Mouse (Mus musculus) frontal cortex, postnatal 36 days (tissue): ENCODE results near the gene 4930579F01Rik.

Experiments used
- DNase-seq, 2 experiments: peaks; one replicate each; pipeline ENCODE4 v3.0.0; 2022; ENCODE audit warnings: low spot score in 2 of 2

The 4930579F01Rik gene

DNA sequence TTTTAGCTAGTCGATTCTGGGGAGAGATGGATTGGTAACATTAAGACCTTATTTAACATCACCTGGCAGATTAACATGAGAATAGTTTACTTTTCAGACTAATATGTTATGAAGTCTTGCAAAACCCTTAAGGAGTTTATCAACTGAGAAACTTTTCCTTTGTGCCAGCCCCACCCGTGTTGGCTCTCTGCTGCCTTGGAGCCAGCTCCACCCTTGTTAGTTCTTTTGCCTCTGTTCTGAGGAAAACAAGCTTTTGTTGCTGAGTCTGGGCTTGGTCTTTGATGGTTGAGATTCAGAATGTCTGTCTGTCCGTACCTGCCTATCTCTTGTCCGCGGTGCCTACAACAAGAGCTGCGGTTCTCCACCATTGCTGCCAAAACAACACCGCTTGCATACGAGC lies 22.5 kb upstream of the 4930579F01Rik start:
- no peak for DNase-seq

DNA sequence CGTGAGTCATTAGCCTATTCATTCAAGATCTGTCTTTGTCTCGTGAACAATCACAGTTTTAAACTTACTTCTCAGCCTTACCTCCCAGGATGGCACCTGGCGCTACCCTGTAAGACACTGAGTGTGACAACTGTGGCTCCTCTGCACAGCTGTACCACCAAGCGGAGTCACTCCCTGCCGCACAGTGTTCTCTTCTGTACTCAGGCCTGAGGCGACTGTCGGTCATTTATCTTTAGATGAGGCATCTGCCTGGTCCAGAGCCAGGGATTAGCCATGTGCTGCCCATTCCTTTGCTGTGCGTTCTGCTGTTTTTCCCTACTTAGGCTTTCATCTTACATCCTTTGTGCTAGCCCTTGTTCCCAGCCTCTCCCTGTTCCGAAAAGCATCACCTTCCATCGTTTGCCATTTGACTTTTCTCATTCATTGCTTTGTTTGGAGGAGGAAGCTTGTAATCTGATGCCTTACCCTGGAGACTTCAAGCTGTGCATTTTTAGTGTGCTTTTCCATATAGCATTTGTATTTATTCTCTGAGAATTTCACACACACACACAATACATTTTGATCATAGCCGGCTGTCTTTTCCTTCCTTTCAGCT lies 21.9 kb upstream of the 4930579F01Rik start:
- DNase-seq: no peak

DNA sequence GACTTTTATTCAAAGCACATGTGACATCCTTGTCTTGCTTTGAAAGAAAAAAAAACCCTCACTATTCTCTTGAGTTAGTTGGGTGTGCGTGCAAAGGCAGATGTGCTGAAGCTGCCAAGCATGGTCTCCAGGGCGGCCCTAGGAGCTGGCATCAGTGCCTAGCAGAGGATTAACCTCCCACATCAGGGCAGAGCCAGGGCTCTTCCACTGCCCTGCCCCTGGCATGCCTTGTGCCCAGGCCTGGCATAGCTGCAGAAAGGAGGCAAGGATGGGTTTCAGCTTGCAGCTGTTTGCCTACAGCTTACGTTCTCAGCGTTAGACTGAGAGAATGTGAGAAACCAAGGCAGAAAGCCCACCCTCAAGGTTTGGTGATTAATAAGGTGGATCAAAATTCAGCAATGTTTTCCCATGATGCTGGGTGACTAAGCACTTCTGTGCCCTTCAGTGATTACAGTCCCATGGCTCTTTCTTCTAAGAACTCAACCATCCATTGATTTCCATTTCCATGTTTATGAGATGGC lies 18.9 kb upstream of the 4930579F01Rik start:
- DNase-seq: no peak

DNA sequence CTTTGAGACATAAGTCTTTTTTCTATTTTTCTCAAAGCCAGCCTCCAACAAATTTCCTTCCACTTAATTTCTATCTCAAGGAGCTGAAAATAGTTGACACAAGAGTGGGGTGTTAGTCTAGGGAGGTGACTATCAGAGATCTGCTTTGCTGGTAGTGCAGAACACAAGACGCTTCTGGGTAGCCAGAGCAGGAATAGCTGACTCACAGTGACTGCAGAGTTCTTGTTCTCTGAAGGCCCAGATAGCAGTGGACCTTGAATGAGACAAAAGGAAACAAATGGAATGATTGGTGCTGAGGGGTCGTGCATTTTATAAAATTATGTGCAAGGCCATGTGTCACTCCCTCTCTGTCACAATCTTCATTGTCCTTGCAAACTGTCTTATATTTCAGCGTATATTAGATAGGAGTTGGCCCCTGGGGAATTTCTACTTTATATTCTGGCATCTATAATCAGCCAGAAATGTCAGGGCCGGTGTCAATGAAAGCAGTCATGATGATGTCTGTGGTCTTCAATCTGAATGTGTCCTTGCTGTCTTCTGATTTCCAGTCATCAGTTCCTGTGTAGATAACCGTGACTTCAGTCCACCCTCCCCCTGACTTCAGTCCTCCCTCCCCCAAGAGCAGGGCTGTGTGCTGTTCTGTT lies 16.9 kb upstream of the 4930579F01Rik start:
- DNase-seq: no peak

DNA sequence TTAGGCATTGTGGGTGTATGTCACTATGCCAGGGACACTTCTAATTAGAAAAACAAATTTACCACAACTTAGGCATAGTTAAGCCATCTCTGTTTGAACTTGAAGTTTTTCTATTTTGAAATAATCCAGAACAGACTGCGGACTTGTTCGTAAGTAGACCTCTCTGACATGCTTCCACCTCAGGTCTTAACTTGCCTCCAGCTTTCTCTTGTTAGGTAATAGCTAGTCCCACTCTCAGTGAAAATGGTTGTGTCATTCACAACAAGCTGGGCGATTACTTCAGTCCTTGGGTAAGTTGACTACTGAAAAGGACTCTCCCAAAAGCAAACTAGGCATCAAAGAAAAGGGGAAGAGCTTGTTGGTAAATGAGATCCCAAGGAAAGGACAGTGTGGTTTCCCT lies 15.2 kb upstream of the 4930579F01Rik start:
- no peak for DNase-seq

DNA sequence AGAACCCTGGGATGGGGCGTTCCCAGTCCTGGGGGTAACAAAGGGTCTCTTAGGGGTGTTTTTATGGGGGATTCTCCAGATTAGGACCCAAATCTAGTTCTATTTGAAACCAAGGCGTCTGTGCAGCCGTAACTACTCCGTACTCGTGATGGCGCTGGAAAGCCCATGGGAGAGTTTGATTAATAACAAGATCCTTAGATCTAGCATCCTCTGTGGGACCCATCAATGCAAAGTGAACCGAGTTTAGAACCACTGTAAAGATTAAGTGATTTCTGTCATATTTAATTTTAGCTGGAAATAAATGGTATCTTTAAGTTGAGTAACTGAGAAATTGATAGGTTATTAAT lies 5.1 kb upstream of the 4930579F01Rik start:
- DNase-seq: no peak

DNA sequence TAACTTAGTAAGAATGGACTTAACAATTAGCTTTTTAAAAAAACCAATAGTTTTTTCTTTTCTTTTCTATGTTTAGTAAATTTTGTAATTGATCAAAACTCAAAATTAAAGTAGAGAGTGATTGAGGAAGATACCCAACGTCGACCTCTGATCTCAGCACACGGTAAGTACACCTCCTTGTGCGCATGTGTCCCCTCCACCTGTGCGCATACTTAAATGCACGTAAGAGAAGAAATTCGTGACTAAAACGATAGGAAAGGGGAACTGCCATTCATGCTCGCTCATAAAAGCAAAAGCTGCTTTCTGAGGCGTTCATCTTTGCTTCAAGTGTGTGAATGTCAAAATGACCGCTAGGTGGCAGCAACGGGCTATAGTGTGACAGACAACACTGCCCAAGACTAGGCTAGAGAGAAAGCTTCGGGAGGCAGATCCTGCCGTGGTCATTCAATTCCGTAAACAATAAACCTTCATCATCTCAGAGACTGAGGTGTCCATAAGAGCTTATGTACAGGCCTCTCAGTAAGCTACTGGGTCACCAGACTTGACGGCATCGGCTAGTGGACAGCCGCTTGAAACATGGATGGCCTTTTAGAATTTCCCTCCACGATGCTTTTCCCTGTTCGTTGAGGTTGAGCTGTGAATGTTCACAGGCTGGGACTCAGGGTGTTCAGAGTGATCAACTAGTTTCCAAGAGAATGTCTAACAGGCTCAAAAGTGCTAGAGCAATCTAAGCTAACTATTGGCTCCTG lies 4.5 kb upstream of the 4930579F01Rik start:
- DNase-seq: peak; percentile 92 to 94

DNA sequence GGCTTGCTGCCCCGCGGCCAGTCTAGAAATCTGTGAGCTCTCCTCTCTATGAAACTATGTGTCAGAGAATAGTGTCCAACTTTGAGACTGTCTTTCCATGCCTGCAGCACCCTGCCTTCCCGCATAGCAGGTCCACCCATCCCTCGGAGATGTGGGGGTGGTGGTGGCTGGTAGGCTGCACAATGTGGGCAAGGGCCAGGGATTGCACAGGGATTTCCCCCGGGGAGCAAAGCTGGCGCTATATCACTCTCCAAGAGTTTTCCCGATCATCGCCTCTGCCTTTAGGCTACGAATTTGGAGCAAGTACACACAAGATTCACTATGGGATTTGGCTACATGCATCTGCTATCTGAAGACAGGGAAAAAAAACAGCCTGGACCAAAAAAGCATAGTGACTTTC lies 3.9 kb upstream of the 4930579F01Rik start:
- DNase-seq: no peak

DNA sequence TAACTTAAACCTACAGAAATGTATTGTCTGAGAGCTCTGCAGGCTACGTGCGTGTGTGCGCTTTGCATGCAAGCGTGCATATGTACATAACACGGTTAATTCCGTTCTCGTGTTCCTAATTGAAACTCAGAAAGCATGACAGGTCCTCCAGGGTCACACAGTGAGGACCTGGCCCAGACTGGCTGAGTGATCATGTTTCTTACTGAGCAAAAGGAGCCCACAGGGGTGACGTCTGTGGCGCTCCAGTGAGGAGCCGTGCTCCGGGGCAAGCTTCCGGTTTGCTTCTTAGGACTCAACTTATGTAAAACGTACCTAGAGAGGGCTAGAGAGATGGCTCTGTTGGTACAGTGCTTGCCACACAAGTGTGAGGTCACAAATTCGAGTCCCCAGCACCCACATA lies 3.5 kb upstream of the 4930579F01Rik start:
- no peak for DNase-seq

DNA sequence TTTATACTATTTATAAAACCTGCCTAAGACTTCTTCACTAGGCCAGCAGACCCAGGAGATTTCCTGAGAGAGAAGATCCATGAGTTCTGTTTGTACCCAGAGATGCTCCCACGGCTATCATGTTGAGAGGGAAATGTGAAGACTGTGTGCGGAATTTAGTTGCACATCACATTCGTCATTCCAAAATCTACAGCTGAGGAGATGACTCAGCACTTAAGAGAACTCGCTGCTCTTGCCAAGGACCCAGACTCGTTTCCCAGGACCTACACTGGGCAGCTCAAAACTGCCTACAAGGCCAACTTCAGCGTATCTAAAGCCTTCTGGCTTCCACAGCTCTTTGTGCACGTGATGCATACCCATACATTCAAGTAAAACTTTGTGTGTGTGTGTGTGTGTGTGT lies 1.4 kb downstream of the 4930579F01Rik start:
- peak in 1 of 2 experiments; percentile 17 for DNase-seq

DNA sequence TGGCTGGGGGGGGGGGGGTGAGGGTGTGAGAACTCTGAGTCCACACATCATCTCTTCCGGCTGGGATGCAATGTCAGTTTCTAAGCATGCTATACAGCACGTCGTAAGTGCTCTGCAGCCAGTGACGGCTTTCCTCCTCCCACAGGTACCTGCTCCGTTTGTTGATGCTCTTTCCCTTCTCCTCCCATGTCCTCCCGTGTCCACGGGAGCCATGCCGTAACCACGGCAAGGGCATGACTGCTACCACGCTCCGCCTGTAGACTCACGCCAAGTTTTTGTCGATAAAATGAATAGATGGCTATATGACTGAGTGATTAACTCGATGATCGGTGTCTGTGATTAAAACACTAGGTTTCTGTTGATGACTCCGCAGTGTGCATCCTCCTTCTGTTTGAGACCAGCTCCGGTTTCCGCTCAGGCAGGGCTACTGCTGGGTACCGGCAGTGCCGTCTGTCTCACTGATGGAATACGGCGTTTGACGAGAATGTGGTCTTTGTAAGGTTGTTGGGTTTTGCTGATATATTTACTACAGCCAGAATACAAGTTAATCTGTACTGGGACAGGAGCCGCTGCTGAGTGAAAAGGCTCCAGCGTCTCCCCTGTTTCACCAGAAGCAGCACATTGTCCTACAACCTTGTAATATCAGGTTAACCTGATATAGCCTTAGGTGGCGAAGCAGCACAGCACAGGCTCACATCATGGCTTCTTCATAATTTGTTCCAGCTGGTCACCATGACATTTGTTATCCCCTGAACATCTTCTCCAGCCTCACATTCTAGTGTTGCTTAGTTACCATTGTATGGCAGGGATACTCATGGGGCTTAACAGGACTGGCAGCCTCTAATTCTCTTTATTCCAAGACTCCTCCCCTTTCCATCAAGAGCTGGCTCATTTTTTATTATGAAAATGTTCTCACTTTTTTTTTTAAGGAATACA lies 7.4 kb downstream of the 4930579F01Rik start:
- no peak for DNase-seq

DNA sequence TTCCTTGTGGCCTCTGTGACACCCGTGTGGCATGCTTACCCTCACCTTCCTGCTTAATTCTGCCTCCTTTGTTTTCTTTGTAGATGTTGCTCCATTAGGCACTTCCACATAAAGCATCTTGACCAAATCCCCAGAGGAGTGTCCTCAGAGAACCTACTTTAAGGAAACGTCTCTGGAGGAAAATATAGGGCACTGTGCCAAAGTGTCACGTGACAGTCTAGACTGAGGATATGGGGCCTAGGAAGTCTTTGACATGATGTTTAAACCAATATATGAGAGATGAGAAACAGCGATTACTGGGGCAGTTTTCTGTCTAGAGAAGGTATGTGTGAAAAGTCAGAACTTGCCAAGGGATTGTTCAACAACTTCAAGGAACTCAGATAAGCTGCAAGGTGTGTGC lies 8.3 kb downstream of the 4930579F01Rik start:
- no peak for DNase-seq

DNA sequence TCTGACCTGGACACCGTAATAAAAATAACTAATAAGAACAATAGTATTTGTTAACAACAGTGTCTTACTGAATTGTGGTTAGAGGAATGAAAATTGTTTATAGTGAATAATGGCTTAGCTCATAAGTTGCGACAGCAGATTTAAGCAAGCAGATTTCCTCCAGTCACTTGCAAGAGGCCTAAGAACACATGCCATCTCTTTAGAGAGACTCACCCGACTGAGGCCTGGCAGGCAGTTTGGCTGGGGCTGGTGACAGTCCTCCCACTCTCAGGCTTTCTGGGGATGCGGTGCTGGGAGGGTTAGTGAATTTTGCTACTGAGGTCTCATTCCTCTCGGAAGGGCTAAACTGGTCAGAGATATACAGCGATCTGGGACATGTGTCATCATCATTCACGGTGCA lies 10.3 kb downstream of the 4930579F01Rik start:
- DNase-seq: no peak

DNA sequence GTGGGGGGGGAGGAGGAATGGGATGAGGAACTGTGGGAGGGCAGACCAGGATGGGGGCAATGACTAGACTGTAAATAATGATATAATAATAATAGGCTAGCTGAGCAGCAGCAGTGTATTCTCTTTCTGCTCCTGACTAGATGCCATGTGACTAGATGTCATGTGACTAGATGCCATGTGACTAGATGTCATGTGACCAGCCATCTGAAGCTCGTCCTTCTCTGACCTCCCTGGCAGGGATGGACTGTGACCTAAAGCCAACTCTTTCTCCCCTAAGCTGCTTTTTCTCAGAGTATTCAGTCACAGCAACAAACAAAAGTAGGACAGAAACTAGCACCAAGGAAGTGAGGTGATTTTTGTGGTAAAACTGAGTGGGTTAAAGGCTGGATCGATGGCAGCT lies 11.6 kb downstream of the 4930579F01Rik start:
- DNase-seq: no peak

DNA sequence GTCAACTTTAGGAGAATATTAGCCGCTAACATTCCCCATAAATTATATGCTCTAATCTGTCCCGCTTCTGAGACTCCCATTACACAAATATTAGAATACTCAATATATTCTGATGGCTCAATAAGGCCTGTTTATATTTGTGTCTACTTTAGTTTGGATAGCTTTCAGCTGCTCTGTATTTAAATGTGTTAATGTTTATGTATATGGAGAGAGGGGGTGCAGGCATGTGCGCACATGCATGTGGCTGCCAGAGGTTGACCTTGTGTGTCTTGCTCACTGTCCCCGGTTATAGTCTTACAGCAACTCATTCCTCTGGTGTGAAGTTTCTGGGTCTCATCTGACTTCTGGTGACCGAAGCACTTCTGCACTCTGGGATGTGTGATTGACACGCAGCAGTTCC lies 18.1 kb downstream of the 4930579F01Rik start:
- DNase-seq: no peak

DNA sequence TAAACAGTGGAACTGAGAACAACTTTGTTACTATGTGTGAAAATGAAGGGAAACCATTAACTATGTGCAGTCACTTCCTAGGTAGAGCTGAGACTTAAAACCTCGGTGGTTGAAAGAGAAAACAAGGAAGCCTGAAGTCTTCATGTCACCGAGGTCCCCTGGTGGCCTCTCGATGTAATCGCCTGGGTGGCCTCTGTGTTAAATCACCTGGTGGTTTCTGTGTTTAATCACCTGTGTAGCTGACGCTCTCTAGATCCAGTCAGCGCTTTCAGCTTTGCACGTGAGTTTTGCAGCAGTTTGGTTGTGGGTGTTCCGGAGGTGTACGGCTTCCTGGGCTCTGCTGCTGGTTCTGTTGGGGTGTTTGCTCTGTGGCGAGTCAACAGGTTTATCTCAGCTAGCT lies 20.3 kb downstream of the 4930579F01Rik start:
- DNase-seq: no peak

DNA sequence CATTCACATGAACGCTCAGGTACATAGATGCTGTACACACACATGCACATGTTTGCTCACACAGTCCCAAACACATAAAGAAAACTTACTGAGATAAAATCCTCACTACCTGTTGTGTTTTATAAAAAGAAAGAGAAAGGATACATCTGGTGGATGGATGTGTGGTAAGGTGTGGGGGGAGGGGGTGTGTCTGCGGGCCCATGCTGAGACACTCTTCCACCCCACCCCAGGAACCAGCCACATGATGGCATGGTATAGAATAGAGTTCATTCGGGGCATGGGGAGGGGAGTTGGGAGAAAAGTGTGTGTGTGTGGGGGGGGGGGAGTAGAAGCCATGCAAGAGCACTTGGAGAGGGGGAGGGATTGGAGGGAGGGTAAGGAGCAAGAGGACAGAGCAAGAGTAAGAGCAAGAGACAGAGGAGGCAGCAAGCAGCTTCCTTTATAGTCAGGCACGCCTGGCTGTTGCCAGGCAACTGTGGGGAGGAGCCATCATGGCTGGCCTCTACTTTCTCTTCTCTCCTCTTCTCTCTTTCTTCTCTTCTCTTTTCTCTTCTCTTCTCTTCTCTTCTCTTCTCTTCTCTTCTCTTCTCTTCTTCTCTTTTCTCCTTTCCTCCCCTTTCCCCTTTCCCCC lies 31.0 kb downstream of the 4930579F01Rik start:
- DNase-seq: no peak

DNA sequence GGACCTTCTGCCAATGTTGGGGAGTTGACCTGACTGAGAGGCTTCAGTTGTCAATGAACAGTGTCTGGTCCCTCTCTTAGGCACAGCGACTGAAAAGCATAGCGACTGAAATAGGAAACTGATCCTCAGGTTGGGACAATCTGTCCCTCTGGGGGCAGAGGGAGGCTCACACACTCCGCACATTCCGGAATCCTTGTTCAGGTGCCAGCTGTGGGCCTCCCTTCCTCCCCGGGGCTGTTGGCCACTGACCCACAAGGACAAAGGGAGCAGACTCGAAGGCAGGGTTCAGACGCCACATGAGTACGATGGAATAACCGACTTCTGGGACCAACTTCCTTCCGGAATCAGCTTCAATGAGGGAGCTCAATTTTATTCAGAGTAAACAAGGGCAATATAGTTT lies 32.0 kb downstream of the 4930579F01Rik start:
- no peak for DNase-seq

DNA sequence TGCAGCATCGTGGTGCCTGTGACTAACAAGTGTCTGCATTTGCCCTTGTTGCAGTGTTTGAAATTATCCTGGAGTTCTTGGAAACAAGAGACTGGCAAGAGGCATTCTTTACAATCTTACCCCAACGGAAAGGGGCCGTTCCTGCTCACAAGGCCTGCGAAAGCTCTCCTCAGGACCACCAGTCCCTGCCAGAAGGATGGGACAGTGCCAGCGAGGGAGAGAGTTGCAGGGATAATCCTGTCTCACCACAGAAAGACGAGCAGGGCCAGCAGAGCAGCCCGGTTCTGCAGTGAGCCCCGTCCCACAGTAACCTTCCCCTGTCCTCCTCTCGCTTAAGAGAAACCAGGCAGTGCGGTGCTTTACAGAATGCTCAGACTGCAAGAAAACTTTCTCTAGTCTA lies 37.0 kb downstream of the 4930579F01Rik start:
- DNase-seq: no peak

DNA sequence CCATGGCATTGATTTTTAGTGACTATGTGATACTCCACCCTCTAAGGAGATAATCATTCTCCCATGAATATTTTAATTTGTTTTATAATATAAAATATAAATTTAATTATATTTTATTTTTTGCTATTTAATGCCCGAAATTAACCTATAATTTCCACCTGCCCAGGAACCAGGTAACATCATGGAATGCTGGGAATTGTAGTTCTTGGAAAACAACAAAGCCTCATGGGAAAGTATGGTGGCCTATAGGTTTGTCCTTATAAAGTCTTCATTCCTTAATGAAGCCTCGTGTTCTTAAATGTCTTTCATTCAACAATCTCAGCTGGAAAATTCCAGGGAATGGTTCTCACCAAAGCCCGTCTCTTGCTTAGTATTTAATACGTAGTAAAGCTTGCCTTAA lies 38.6 kb downstream of the 4930579F01Rik start:
- no peak for DNase-seq

DNA sequence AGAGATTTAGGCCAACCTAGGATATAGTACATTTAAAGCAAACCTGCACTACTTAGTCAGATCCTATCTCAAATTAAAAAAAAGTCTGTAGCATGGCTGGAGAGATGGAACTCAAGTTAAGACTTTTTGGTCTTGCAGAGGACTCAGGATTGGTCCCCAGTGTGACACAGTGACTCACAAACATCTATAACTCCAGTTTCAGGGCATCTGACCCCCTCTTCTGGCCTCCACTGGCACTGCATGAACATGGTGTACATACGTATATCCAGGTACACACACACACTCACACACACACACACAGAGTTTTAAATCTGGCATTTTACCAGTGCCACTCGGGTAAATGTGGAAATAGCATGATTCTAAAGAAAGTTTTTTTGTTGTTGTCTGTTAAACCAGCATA lies 44.8 kb downstream of the 4930579F01Rik start:
- no peak for DNase-seq
